Mouse (Mus musculus) forebrain, embryonic 14.5 days (tissue): ENCODE measurements around the gene Frmpd2. TPM values are rescaled to one million over a fixed set of nuclear protein-coding genes. Genes with fewer than 3 reads are reported as not detected.
A peak's percentile ranks its signal among the peaks of the same experiment; 100 is the strongest.

Source experiments
- ATAC-seq: fragments of 200-750 bp; cut with Nextera tagmentation; 2 replicates; pipeline ENCODE4 v1.8.0; 2017; ENCODE audit warnings: mild to moderate bottlenecking, moderate library complexity
- DNase-seq: peaks from one replicate; pipeline ENCODE4 v3.0.0-alpha.2; 2015; ENCODE audit warnings: low spot score
- H3K27ac ChIP-seq: fragments of 300-500 bp; sonication (generic); 2 replicates; pipeline ENCODE4 v1.5.1; 2014; ENCODE audit warnings: low read depth, mild to moderate bottlenecking, control low read depth, low read length, moderate library complexity
- H3K27me3 ChIP-seq: fragments of 300-500 bp; sonication (generic); replicated peaks from 2 replicates; pipeline ENCODE4 v1.6.1; 2014; ENCODE audit warnings: low read length, control low read depth, mixed read lengths; ENCODE audit not compliant: control insufficient read depth, insufficient read depth
- H3K36me3 ChIP-seq: fragments of 300-500 bp; sonication (generic); 2 replicates; pipeline ENCODE4 v1.6.1; 2014; ENCODE audit warnings: low read length, control low read depth; ENCODE audit not compliant: control insufficient read depth, insufficient read depth
- H3K4me1 ChIP-seq: fragments of 300-500 bp; sonication (generic); 2 replicates; pipeline ENCODE4 v1.6.1; 2014; ENCODE audit warnings: antibody characterized with exemption, low read length, control low read depth; ENCODE audit not compliant: control insufficient read depth, insufficient read depth
- H3K4me2 ChIP-seq: fragments of 300-500 bp; sonication (generic); 2 replicates; pipeline ENCODE4 v1.6.1; 2014; ENCODE audit warnings: mild to moderate bottlenecking, control low read depth, low read length
- H3K4me3 ChIP-seq: fragments of 300-500 bp; sonication (generic); 2 replicates; pipeline ENCODE4 v1.5.1; 2014; ENCODE audit warnings: low read depth, low read length, control low read depth
- H3K9ac ChIP-seq: fragments of 300-500 bp; sonication (generic); 2 replicates; pipeline ENCODE4 v1.6.1; 2014; ENCODE audit warnings: mild to moderate bottlenecking, low read length, control low read depth, moderate library complexity
- H3K9me3 ChIP-seq: fragments of 300-500 bp; sonication (generic); replicated peaks from 2 replicates; pipeline ENCODE4 v1.6.1; 2016; ENCODE audit warnings: low read length, control low read depth, mixed read lengths; ENCODE audit not compliant: control insufficient read depth
- WGBS: fragments of 180-500 bp; shearing (Covaris S2); extraction: QIAGEN DNeasy Blood & Tissue Kit; methylation state at CpG from one replicate; pipeline ENCODE4 v1.1.7; 2014; 5-methylcytosine and 5-hydroxymethylcytosine counted together
- polyA plus RNA-seq: library from polyadenylated mRNA; unstranded; fragments of >200 nt; fragmentation: Nextera tagmentation; extraction: Ambion mirVana; gene quantifications from 2 replicates; pipeline ENCODE4 v1.2.1, GENCODE M21; 2014

The Frmpd2 gene
- polyA plus RNA-seq, 1 experiment from 2014 or later: 0.03 TPM

DNA sequence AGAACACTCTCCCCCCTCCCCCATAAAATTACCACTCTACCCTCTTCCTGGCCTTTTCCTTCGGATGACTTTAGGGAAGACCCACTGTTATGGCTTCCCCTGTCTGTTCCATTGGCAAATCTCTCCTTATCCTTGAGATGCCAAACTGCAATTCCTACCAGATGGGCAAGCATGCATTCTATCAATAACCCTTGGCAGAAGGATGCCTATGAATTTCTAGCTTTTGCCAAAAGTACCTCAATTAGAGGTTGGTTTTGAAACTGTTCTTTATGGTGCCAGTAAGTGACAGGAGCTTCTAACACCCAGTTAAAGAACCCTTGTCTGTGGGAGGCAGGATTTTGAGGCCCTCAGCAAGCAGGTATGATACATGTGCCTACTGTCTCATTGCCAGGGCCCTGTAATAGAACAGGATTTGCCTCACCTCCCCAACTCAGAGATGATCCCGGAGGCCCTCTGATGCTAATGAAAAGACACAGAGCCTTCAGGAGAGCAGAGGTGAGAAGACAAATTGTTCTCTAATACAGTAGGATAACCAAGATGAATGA, 22.1 kb upstream of the Frmpd2 start:
- no peaks in the 10 kb centered on the region for H3K9me3 ChIP-seq
- no peak overlapping the region for H3K9ac ChIP-seq
- WGBS: 73% methylated on average over 2 of the region's 2 CpGs
- H3K27ac ChIP-seq: no peak overlapping the region
- no peak overlapping the region for H3K4me2 ChIP-seq
- peaks cover 11% of the 10 kb centered on the region for H3K4me1 ChIP-seq
- DNase-seq (peak; percentile 72), ATAC-seq (no peak)
- no peaks in the 10 kb centered on the region for H3K36me3 ChIP-seq
- H3K27me3 ChIP-seq: 0 out of 2 replicates have a peak, but pooled peaks cover 3% of the 10 kb centered on the region
- H3K4me3 ChIP-seq: no peak overlapping the region

DNA sequence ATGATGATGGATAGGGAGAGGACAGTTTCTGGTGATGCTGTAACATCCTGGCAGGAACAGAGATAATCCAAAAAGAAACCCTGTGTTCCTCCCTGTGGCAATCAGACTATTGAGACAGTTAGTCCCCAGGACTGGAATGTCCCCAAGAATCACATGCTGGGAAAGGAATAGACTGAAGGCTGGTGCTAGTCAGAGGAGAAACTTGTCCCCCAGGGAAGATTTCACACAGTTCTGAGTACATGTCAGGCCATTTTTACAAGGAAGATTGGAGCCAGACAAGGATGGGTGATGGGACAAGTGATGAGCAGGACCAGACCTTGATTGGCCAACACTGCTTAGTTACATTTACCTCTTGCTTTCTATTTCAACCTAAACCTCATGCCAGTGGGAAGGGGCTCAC, 21.2 kb upstream of the Frmpd2 start:
- H3K36me3 ChIP-seq: no peaks in the 10 kb centered on the region
- DNase-seq: no peak
- H3K9me3 ChIP-seq: no peaks in the 10 kb centered on the region
- H3K9ac ChIP-seq: no peak overlapping the region
- H3K4me2 ChIP-seq: no peak overlapping the region
- no peak overlapping the region for H3K4me3 ChIP-seq
- H3K4me1 ChIP-seq: peaks cover 7% of the 10 kb centered on the region
- 0 out of 2 replicates have a peak, but pooled peaks cover 3% of the 10 kb centered on the region for H3K27me3 ChIP-seq
- no peak overlapping the region for H3K27ac ChIP-seq
- ATAC-seq: no peak

DNA sequence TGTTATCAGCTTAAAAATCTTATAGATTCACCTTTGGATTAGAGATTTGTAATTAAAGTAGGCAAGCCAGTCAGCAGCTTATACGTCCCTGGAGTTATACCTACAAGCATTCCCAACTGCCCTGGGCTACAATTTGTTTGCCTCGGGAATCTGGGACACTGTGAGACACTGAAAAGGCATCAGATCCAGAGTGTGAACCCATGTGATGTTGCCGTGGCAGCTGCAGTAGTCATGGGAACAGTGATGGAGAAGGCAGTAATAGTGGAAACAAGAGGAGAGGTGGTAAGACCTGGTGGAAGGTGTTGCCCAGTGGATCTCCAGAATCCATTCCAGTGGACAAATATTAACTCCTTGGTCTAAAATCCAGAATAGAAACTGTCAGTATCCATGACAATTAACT, 7.8 kb upstream of the Frmpd2 start:
- H3K27ac ChIP-seq: no peak overlapping the region
- no peak overlapping the region for H3K4me2 ChIP-seq
- no peaks in the 10 kb centered on the region for H3K4me1 ChIP-seq
- WGBS: 66% methylated on average over 3 of the region's 3 CpGs
- no peaks in the 10 kb centered on the region for H3K36me3 ChIP-seq
- no peak for DNase-seq
- no peaks in the 10 kb centered on the region for H3K27me3 ChIP-seq
- no peak for ATAC-seq
- H3K4me3 ChIP-seq: no peak overlapping the region
- H3K9ac ChIP-seq: no peak overlapping the region
- no peaks in the 10 kb centered on the region for H3K9me3 ChIP-seq

DNA sequence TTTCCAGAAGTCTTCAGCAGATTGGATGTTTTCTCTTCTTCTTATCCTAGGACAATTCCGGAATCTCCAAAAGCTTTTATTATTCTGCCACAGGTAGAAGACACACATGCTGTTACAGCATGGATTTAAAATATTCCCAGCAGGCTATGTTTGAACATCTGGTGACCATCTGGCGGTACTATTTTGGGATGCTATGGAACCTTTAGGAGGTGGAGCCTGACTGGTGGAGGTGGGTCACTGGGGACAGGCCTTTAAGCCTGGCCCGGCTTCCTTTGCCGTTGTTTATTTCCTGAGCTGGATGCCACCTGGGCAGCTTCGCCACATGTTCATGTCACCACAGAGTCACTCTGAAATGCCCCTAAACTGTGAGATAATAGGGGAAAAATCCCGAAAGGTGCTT, 3.7 kb upstream of the Frmpd2 start:
- Histone ChIP-seq H3K4me2 (no peak overlapping the region), H3K4me3 (no peak overlapping the region), H3K9me3 (no peaks in the 10 kb centered on the region), H3K27ac (no peak overlapping the region), H3K27me3 (no peaks in the 10 kb centered on the region), H3K36me3 (no peaks in the 10 kb centered on the region), H3K4me1 (no peaks in the 10 kb centered on the region), H3K9ac (no peak overlapping the region)
- ATAC-seq (no peak), DNase-seq (no peak)
- WGBS: 90% methylated on average over 6 of the region's 6 CpGs

DNA sequence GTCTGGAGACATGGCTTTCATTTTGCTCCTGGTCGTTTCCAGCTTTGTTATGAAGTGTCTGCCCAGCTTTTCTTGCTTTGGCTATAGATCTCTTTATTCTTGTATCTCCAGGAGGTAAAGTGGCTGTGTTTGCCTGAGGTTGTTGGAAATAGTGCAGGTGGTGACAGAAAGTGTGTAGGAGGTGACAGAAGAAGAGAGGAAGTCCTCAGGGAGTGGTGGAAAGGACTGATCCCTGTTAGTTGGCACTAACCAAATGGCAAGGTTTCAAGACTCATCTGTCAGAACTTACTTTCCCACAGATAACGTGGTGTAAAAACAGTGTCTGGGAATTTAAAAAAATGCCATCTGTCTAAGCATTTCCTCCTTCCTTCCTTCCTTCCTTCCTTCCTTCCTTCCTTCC, 3.0 kb downstream of the Frmpd2 start:
- Histone ChIP-seq H3K9me3 (no peaks in the 10 kb centered on the region), H3K9ac (no peak overlapping the region), H3K36me3 (no peaks in the 10 kb centered on the region), H3K4me3 (no peak overlapping the region), H3K4me2 (no peak overlapping the region), H3K4me1 (no peaks in the 10 kb centered on the region), H3K27me3 (no peaks in the 10 kb centered on the region), H3K27ac (no peak overlapping the region)
- no peak for DNase-seq
- WGBS: 49% methylated on average over 2 of the region's 2 CpGs
- ATAC-seq: no peak

- 15% methylated on average over 3 of the region's 3 CpGs for WGBS
Measured at GRCm38 (mm10) chr14:33476094-33476760, 4.7 kb downstream of the Frmpd2 start.

DNA sequence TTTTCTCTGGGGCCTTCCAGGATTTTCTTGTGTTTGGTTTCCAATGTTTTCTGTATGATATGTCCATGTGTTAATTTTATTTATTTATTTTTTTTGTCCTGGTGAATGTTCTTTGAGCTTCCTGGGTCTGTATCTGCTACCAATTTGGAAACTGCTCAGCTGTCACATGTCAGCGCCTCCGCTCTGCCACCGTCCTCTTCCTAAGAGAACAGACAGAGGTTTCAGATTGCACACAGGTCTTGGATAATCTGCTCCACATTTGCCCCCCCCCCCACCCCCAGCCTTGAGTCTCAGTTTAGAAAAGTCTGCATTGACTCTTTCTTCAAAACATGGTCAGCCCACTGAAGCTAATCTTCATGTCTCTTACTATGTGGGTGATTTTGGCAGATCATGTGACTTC, 10.5 kb downstream of the Frmpd2 start:
- DNase-seq: no peak

More at GRCm38 (mm10) chr14:33476094-33476760, 4.7 kb downstream of the Frmpd2 start:
- Histone ChIP-seq H3K36me3 (no peaks in the 10 kb centered on the region), H3K27me3 (no peaks in the 10 kb centered on the region), H3K9me3 (no peaks in the 10 kb centered on the region), H3K4me2 (no peak overlapping the region), H3K9ac (no peak overlapping the region), H3K27ac (no peak overlapping the region), H3K4me1 (no peaks in the 10 kb centered on the region), H3K4me3 (no peak overlapping the region)
- ATAC-seq (no peak), DNase-seq (no peak)

GRCm38 (mm10) chr14:33487805-33488550, 16.5 kb downstream of the Frmpd2 start:
- WGBS: 62% methylated on average over 15 of the region's 15 CpGs
- Histone ChIP-seq H3K9me3 (no peaks in the 10 kb centered on the region), H3K36me3 (no peaks in the 10 kb centered on the region), H3K27ac (no peak overlapping the region), H3K9ac (no peak overlapping the region), H3K4me3 (no peak overlapping the region), H3K4me2 (no peak overlapping the region), H3K27me3 (no peaks in the 10 kb centered on the region), H3K4me1 (no peaks in the 10 kb centered on the region; the same call in 1 of the 2 replicates)
- peak; percentile 61 for DNase-seq
- ATAC-seq: peak; percentile 20; the same call in 1 of the 2 replicates

More for the DNA sequence above, 10.5 kb downstream of the Frmpd2 start:
- Histone ChIP-seq H3K4me1 (no peaks in the 10 kb centered on the region), H3K4me3 (no peak overlapping the region), H3K27ac (no peak overlapping the region), H3K9me3 (no peaks in the 10 kb centered on the region), H3K27me3 (no peaks in the 10 kb centered on the region), H3K4me2 (no peak overlapping the region), H3K9ac (no peak overlapping the region), H3K36me3 (no peaks in the 10 kb centered on the region)
- no peak for ATAC-seq
- 81% methylated on average over 3 of the region's 3 CpGs for WGBS

DNA sequence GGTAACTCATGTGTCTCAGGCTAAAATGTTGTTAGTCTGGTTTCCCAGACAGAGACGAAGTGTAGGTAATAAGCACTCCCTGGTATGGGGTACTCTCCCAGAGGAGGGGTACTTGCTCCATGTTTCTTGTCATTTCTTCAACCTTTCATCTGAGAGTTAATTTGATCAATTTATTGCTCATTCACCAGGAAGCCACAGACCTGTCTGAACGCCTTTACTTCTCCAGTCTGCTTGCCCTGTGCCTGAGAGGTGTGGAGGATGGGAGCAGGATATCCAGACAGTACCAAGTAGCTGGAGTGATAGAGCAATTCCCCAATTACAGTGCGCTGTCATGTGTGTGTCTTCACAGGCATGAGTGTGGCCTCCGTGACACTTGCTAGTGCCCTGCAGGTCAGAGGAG, 23.7 kb downstream of the Frmpd2 start:
- no peak overlapping the region for H3K27ac ChIP-seq
- no peaks in the 10 kb centered on the region for H3K4me1 ChIP-seq
- WGBS: 69% methylated on average over 4 of the region's 4 CpGs
- H3K9me3 ChIP-seq: no peaks in the 10 kb centered on the region
- H3K4me3 ChIP-seq: no peak overlapping the region
- no peak overlapping the region for H3K9ac ChIP-seq
- H3K27me3 ChIP-seq: no peaks in the 10 kb centered on the region
- no peak overlapping the region for H3K4me2 ChIP-seq
- no peaks in the 10 kb centered on the region for H3K36me3 ChIP-seq
- ATAC-seq (no peak), DNase-seq (no peak)
